Mouse (Mus musculus) adrenal gland, postnatal 14 days (tissue): ENCODE data around the gene Gm8094. TPM values are rescaled to one million over a fixed set of nuclear protein-coding genes. Genes with fewer than 3 reads are reported as not detected.
A peak's percentile ranks its signal among the peaks of the same experiment; 100 is the strongest.
"Not testable (repeated sequence)": the region's sequence is repeated elsewhere in the genome, so short reads cannot be mapped to it uniquely, and the experiment has no call there.

ENCODE experiments used
- DNase-seq: peaks from one replicate; pipeline ENCODE4 v3.0.0; 2021; ENCODE audit warnings: mixed read lengths
- long read RNA-seq, 2 experiments: library from polyadenylated mRNA; stranded (forward); transcript quantifications; one replicate each; pipeline ENCODE4 v2.0.0; 2021
- total RNA-seq: library from RNA; stranded (reverse); gene quantifications from 2 replicates; pipeline ENCODE4 v1.2.3, GENCODE M21; 2021

Gm8094 gene
- not detected in 2 replicates for total RNA-seq
- long read RNA-seq, experiment 1 = 0 reads
- long read RNA-seq, experiment 2 = 0 reads

DNA sequence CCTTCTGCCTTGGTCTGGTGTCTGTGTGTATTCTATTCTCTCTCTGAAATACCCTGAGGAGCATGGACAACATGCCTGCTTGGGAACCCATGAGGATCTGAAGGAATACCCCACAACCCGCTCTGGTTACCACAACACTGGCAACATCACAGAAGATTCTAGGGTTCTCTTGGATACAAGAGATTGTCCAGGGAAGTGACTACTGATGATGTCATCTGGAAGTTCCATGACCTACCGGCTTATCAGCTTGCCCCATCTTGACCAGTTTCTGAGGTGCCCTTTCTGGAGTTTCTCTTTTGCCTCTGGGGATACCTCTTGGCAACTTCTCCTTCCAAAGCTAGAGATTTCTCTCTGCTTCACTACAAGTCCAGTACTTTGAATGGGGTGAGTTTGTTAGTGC, at the start of gene Gm8094:
Gm8094 (minus strand) TSS at position 101 of the 400 bp plus-strand sequence.
- DNase-seq = not testable (repeated sequence)

DNA sequence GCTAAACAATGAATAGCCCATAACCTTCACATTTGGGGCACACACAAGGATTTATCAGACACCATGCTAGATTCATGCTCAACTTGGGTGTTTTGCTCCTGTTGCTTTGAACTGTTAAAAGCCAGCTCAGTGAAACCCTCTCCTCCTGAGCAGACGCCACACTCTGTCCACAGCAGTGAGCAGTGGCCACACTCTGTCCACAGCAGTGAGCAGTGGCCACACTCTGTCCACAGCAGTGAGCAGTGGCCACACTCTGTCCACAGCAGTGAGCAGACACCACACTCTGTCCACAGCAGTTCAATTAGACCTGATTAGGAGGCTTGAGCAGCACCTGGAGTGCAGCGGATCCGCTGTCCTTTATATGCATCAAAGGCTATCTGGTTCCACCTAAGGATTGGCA, 43.2 kb upstream of the Gm8094 start:
- DNase-seq = not testable (repeated sequence)

DNA sequence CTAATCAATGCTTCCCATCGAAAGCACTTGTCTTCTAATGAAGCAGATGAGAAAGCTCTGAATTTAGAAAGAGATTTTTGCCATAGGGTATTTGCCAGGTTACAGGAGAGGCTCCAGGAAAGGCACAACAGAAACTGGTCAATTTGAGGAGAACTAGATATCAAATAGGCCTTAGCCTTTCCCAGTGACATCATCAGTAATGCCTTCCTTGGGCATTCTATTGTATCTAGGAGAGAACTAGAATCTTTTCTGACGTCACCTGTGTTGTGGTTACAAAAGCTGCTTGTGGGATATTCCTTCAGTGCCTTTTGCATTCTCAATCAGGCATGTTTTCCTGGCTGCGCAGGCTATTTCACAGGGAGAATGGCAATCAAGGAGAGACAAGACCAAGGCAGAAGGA, 23.9 kb upstream of the Gm8094 start, which contains the start of gene Gm8104:
Gm8104 (plus strand) TSS at position 301 of the 400 bp plus-strand sequence.
- not testable (repeated sequence) for DNase-seq

DNA sequence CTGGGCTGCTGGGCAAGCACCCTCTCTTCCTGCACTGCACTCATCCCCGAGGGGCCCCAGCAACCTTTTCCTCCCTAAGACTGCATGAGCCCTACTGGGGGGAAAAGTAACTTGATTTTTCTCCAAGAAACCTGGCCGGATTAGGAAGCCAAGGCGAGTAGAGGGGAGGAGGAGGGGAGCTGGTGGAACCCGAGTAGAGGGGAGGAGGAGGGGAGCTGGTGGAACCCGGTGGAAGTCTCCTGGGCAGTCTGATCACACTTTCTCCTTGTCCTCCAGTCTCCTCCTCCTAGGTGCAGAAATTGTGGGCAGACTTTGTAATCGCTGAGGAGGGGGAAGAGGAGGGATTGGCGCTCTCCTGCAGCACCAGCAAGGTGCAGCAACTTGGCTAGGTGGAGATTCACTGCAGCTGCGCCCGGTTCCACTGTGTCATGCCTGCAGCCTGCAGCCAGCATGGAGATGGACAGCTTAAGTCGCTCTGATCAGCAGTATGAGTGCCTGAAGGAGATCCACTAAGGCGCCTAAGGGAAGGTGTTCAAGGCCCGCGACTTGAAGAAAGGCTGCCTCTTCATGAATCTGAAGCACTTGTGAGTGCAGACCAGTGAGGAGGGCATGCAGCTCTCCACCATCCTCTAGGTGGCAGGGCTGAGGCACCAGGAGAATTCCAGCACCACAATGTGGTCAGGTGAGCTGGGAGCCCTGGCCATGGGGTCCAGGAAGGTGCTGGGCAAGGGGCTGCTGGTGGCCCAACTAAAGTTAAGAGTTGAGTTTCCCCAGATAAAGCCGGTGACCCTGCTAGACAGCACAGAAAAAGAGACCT, 12.9 kb upstream of the Gm8094 start:
- DNase-seq = not testable (repeated sequence)

DNA sequence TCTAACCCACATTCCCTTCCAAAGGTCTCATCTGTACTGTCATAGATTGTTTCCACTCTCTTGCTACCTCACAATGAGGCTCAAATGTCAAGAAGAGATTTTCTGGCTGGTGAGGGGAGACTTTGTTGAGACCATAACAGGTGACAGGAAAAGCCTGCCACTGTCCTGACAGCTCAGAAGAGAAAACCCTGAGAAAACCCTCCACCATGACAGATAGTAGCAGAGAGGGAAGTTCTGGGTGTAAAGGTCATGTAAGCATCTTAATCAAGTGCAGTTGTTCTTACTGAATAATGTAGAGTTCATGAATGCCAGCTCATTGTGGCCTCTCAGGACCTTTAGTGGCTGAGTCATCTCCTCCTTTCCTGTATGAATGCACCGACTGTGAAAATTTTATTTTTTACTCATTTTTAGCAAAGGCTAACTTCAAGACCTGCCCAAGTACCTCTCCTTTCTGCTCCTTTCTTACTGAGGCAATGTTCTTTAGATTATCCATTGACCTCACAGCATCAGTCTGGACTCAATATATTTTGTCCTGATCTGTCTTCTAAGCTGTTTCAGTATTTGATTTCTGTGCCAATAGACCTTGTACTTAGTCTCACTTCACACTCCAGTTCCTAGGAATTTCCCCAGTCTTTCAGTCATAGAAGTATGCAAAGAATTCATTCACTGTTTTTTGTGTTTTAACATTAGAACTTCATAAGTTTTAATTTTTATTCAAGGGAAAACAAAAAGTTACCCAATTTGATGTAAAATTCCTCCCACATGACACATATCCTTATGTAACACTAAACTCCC, 8.7 kb upstream of the Gm8094 start:
- DNase-seq = peak; percentile 4

DNA sequence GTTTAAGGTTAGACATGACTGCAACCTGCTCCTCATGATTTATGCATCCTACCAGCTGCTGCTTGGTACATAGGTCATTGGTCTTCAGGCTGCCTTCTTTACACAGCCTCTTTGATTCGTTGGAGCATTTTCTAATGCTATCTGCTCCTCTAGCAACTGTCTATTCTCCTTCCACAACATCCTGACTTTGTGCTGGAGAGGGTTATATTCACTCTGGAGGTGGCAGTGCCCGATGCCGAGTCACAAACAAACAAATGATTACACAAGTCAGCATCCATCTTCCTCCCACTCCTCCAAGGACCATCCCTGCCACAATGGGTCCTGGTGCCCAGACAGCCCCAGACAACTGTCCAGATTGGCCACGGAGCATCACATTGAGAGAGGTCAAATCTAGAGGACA, 16.3 kb downstream of the Gm8094 start:
- DNase-seq = not testable (repeated sequence)

DNA sequence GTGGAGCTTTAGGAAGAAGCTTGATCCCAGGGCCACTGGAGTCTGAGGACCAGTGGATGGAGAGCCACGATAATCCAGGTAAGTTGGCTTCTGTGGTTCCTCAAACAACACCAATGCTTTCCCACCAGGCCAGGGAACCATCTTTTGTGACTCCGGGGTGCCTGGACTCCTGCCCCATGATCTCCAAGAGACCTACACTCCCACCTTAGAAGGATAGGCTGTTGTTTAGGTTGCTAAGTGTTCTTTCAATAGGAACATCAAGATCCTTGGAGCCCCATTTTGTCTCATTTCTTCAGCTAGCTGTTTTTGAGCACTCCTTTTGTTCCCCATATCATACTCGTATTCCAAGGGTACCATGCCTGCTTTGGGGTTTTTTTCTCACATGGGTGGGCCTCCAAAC, 18.4 kb downstream of the Gm8094 start:
- not testable (repeated sequence) for DNase-seq

Other genes starting within 250 kb of the Gm8094 start
- not detected in 2 replicates for gene Gm21977, start 223.2 kb downstream of the Gm8094 start, total RNA-seq
- not detected in 2 replicates for gene Gm8082, start 83.0 kb downstream of the Gm8094 start, total RNA-seq
- not detected in 2 replicates for gene Gm10376, start 61.0 kb downstream of the Gm8094 start, total RNA-seq
- not detected in 2 replicates for gene Gm8104, start 24.0 kb upstream of the Gm8094 start, total RNA-seq
- gene Gm7233, start 103.2 kb upstream of the Gm8094 start, total RNA-seq = not detected in 2 replicates
- gene Gm8122, start 158.7 kb upstream of the Gm8094 start, total RNA-seq = not detected in 2 replicates
- gene Gm8126, start 182.0 kb upstream of the Gm8094 start, total RNA-seq = not detected in 2 replicates
- gene Gm9732, start 198.4 kb upstream of the Gm8094 start, total RNA-seq = not detected in 2 replicates
- gene Gm8127, start 217.2 kb upstream of the Gm8094 start, total RNA-seq = not detected in 2 replicates